Mouse (Mus musculus) lung, postnatal 0 days (tissue): ENCODE measurements around the gene Kmt2e.

Source experiments
- CTCF ChIP-seq: IDR thresholded peaks from 2 replicates; pipeline ENCODE4 v1.5.1; 2016; ENCODE audit warnings: antibody characterized with exemption, mild to moderate bottlenecking
- EP300 ChIP-seq: IDR thresholded peaks from 2 replicates; pipeline ENCODE4 v1.6.1; 2016; ENCODE audit warnings: antibody characterized with exemption, mild to moderate bottlenecking, control low read depth

- TF ChIP-seq CTCF (no peak), EP300 (no peak)
Observed at GRCm38 (mm10) chr5:23502317-23502937, 68.2 kb downstream of the Kmt2e start.
